In genomic region chr8:121513429-121513828, GRCm38 (mm10) we compare ENCODE assay signal across 8 mouse cellular contexts. TPM values are rescaled to one million over a fixed set of nuclear protein-coding genes. Genes with fewer than 3 reads are reported as not detected.
A peak's percentile ranks its signal among the peaks of the same experiment; 100 is the strongest.
DNase-seq lines count a peak whose midpoint lies in the region; ATAC-seq and TF ChIP-seq lines count a peak whose summit lies in the region.

No protein-coding gene starts in this region.

- DNase-seq in A20 (ENCODE audit: low read depth, low spot score), result peak; percentile 73
- peak; percentile 87 for DNase-seq in adrenal gland, postnatal 36 days
- peak; percentile 91 for DNase-seq in embryonic facial prominence, embryonic 11.5 days (ENCODE audit: low spot score)
- peak; percentile 71 to 93 for DNase-seq in heart, adult 18-20 months
- peak; percentile 84 for DNase-seq in kidney, adult 18-20 months
- peak; percentile 92 for DNase-seq in limb, embryonic 10.5 days (ENCODE audit: low spot score)
- DNase-seq in midbrain, postnatal 0 days (ENCODE audit: low spot score), result peak; percentile 85
- peak; percentile 59 to 83 for DNase-seq in spleen, postnatal 10 days (ENCODE audit: low spot score in 2 of 2)

- no peaks in the 10 kb centered on the region for H3K9me3 ChIP-seq in embryonic facial prominence, embryonic 11.5 days (replicated peaks; ENCODE audit: control insufficient read depth, low read length)
- H3K9me3 ChIP-seq in limb, embryonic 10.5 days (replicated peaks), result no peaks in the 10 kb centered on the region
- 0 out of 2 replicates have a peak, but pooled peaks cover 2% of the 10 kb centered on the region for H3K9me3 ChIP-seq in midbrain, postnatal 0 days (ENCODE audit: low read length)

- no peaks in the 10 kb centered on the region for H3K4me1 ChIP-seq in embryonic facial prominence, embryonic 11.5 days (ENCODE audit: control insufficient read depth, insufficient read depth, low read length)
- peaks cover 18% of the 10 kb centered on the region for H3K4me1 ChIP-seq in limb, embryonic 10.5 days
- no peaks in the 10 kb centered on the region for H3K4me1 ChIP-seq in midbrain, postnatal 0 days (ENCODE audit: insufficient read depth, low read length)

- WGBS in embryonic facial prominence, embryonic 11.5 days, result 5% methylated on average over 12 of the region's 12 CpGs
- WGBS in limb, embryonic 10.5 days, result 12% methylated on average over 12 of the region's 12 CpGs
- WGBS in midbrain, postnatal 0 days, result 5% methylated on average over 12 of the region's 12 CpGs

- peak; percentile 70 for ATAC-seq in embryonic facial prominence, embryonic 11.5 days (replicated peaks; ENCODE audit: insufficient number of reproducible peaks, low FRiP score, low TSS enrichment, low read depth)
- ATAC-seq in midbrain, postnatal 0 days (ENCODE audit: low FRiP score), result peak; percentile 69

- TF ChIP-seq CTCF in midbrain, postnatal 0 days (IDR thresholded peaks at IDR 0.05), result peak; percentile 98

- H3K27ac ChIP-seq in embryonic facial prominence, embryonic 11.5 days (replicated peaks; ENCODE audit: low read depth, low read length), result no peak overlapping the region
- H3K27ac ChIP-seq in limb, embryonic 10.5 days, result no peak overlapping the region
- no peak overlapping the region for H3K27ac ChIP-seq in midbrain, postnatal 0 days (ENCODE audit: low read depth, low read length)

- no peaks in the 10 kb centered on the region for H3K36me3 ChIP-seq in embryonic facial prominence, embryonic 11.5 days (replicated peaks; ENCODE audit: control insufficient read depth, insufficient read depth, low read depth, low read length)
- H3K36me3 ChIP-seq in limb, embryonic 10.5 days, result no peaks in the 10 kb centered on the region
- no peaks in the 10 kb centered on the region for H3K36me3 ChIP-seq in midbrain, postnatal 0 days (ENCODE audit: insufficient read depth, low read length)

- H3K9ac ChIP-seq in embryonic facial prominence, embryonic 11.5 days (replicated peaks; ENCODE audit: low read length), result no peak overlapping the region
- H3K9ac ChIP-seq in midbrain, postnatal 0 days (replicated peaks; ENCODE audit: low read length, poor library complexity, severe bottlenecking), result no peak overlapping the region

- no peaks in the 10 kb centered on the region for H3K27me3 ChIP-seq in embryonic facial prominence, embryonic 11.5 days (ENCODE audit: control insufficient read depth, insufficient read depth, low read length)
- peaks cover 54% of the 10 kb centered on the region for H3K27me3 ChIP-seq in limb, embryonic 10.5 days (ENCODE audit: low read depth, poor library complexity, severe bottlenecking)
- peaks cover 15% of the 10 kb centered on the region for H3K27me3 ChIP-seq in midbrain, postnatal 0 days (ENCODE audit: insufficient read depth, low read length)

- no peak overlapping the region for H3K4me3 ChIP-seq in embryonic facial prominence, embryonic 11.5 days (ENCODE audit: low read depth, low read length)
- no peak overlapping the region for H3K4me3 ChIP-seq in limb, embryonic 10.5 days
- H3K4me3 ChIP-seq in midbrain, postnatal 0 days (ENCODE audit: low read depth, low read length), result no peak overlapping the region

- no peak overlapping the region for H3K4me2 ChIP-seq in embryonic facial prominence, embryonic 11.5 days (ENCODE audit: low read depth, low read length)
- H3K4me2 ChIP-seq in midbrain, postnatal 0 days (ENCODE audit: low read depth, low read length, poor library complexity, severe bottlenecking), result no peak overlapping the region

RNA-seq across cellular contexts. Expression of gene 1700018B08Rik, which starts 30.7 kb away (rescaled TPM):
- total RNA-seq in adrenal gland, postnatal 36 days (2021), result not detected
- not detected in 2 replicates for polyA plus RNA-seq in embryonic facial prominence, embryonic 11.5 days (2014; fragmentation: Nextera tagmentation; extraction: Ambion mirVana)
- total RNA-seq in heart, adult 18-20 months (2021), result not detected
- polyA plus RNA-seq in limb, embryonic 10.5 days (2016; fragmentation: Nextera tagmentation; extraction: Ambion mirVana), result not detected in 2 replicates
- total RNA-seq in midbrain, postnatal 0 days (2014; rRNA removed), result not detected in 2 replicates
- not detected in 2 replicates for polyA plus RNA-seq in midbrain, postnatal 0 days (2015; fragmentation: Nextera tagmentation; extraction: Ambion mirVana)
